Mouse (Mus musculus) right cerebral cortex, postnatal 4 days (tissue): ENCODE measurements around the gene Ccsap.
"Not testable (repeated sequence)": the region's sequence is repeated elsewhere in the genome, so short reads cannot be mapped to it uniquely, and the experiment has no call there.

Source experiments
- DNase-seq: peaks from one replicate; pipeline ENCODE4 v3.0.0-alpha.2; 2022

Gene Ccsap

GRCm38 (mm10) chr8:123832757-123833156 is 27.3 kb downstream of the Ccsap start:
- DNase-seq: peak; percentile 43

GRCm38 (mm10) chr8:123827523-123827922 is 32.5 kb downstream of the Ccsap start:
- DNase-seq: no peak

GRCm38 (mm10) chr8:123826758-123827157 is 33.3 kb downstream of the Ccsap start:
- DNase-seq: no peak

GRCm38 (mm10) chr8:123826001-123826400 is 34.0 kb downstream of the Ccsap start:
- no peak for DNase-seq

- DNase-seq: no peak
These were observed 36.4 kb downstream of the Ccsap start for GRCm38 (mm10) chr8:123823532-123824123.

GRCm38 (mm10) chr8:123823111-123823510 is 36.9 kb downstream of the Ccsap start:
- no peak for DNase-seq

- no peak for DNase-seq
These were observed 39.2 kb downstream of the Ccsap start for GRCm38 (mm10) chr8:123820780-123821179.

GRCm38 (mm10) chr8:123819683-123820610 is 40.1 kb downstream of the Ccsap start:
- no peak for DNase-seq

- no peak for DNase-seq
These were observed 42.3 kb downstream of the Ccsap start for GRCm38 (mm10) chr8:123817747-123818146.

- no peak for DNase-seq
These were observed 43.1 kb downstream of the Ccsap start for GRCm38 (mm10) chr8:123816939-123817338.

GRCm38 (mm10) chr8:123815325-123815724 is 44.7 kb downstream of the Ccsap start:
- DNase-seq: no peak

- DNase-seq: no peak
These were observed 46.1 kb downstream of the Ccsap start for GRCm38 (mm10) chr8:123813892-123814266.

GRCm38 (mm10) chr8:123813173-123813891 is 46.7 kb downstream of the Ccsap start:
- no peak for DNase-seq

- no peak for DNase-seq
These were observed 47.8 kb downstream of the Ccsap start for GRCm38 (mm10) chr8:123812227-123812626.

- not testable (repeated sequence) for DNase-seq
These were observed 50.7 kb downstream of the Ccsap start for GRCm38 (mm10) chr8:123809342-123809741.

- no peak for DNase-seq
These were observed 51.3 kb downstream of the Ccsap start for GRCm38 (mm10) chr8:123808671-123809070.

- no peak for DNase-seq
These were observed 52.0 kb downstream of the Ccsap start for GRCm38 (mm10) chr8:123807852-123808573.

- DNase-seq: no peak
These were observed 53.0 kb downstream of the Ccsap start for GRCm38 (mm10) chr8:123807024-123807431.

- DNase-seq: no peak
These were observed 53.6 kb downstream of the Ccsap start for GRCm38 (mm10) chr8:123806374-123806935.

GRCm38 (mm10) chr8:123805718-123806373 is 54.2 kb downstream of the Ccsap start, which contains the start of gene Rab4a:
Gene Rab4a, plus strand, starts transcription at chr8:123805985.
- peak; percentile 91 for DNase-seq

GRCm38 (mm10) chr8:123805209-123805717 is 54.7 kb downstream of the Ccsap start:
- no peak for DNase-seq

GRCm38 (mm10) chr8:123804586-123804985 is 55.4 kb downstream of the Ccsap start:
- no peak for DNase-seq
